13 mouse cellular contexts compared by ENCODE assay signal in the genomic region with DNA sequence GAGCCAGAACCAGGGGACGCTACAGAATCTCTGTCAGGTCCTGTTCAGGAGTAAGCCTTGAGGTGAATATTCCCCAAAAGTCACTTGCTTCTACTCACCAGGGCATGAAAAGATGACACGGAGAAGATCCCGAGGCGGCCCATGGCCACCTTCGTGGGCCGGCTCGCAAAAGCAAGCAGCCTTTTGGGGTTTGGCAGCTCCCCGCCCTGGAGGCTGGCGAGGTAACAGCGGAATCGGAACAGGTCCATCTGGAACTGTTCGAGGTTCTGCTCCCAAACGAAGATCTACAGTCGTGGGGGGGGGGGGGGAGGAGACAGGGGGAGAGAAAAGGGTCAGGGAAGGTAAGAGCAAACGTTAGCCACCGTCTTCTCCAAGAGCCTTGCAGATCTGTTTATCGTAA.
DNase-seq lines count a peak whose midpoint lies in the region.
"Had no signal": no experiment of that assay in that cellular context is flagged by ENCODE, and none has a peak within 500 bp of the region (broad histone marks: within the 10 kb centered on the region; RNA-seq: fewer than 3 reads in every experiment).

No protein-coding gene starts in this region.

- DNase-seq in cerebellum, adult 11-12 months: peak; percentile 76
- DNase-seq in cerebellum, postnatal 4 days (ENCODE audit: low spot score in 2 of 2): no peak
- DNase-seq in cerebellum, adult 18-20 months: peak; percentile 72 to 78
- peak; percentile 78 for DNase-seq in cerebellum, adult 9-11 months
- DNase-seq in urinary bladder, postnatal 36 days (ENCODE audit: low spot score in 2 of 2): no peak
- no peak for DNase-seq in adrenal gland, postnatal 25 days
- DNase-seq: adrenal gland, adult 2 months; adrenal gland, postnatal 36 days; gastrocnemius, postnatal 10 days; heart, adult 18-20 months; heart, postnatal 10 days; heart, postnatal 4 days; kidney, adult 18-20 months had no signal

Comparison
In these comparisons a context has a peak if more than half of its experiments do, and no peak if none do; other contexts are left out.
1. DNase-seq: peak in cerebellum, adult 11-12 months (single experiment), cerebellum, adult 18-20 months (2 of 2) and cerebellum, adult 9-11 months (single experiment); none in cerebellum, postnatal 4 days (0 of 2), urinary bladder, postnatal 36 days (0 of 2) and adrenal gland, postnatal 25 days (single experiment).